Mouse (Mus musculus): ENCODE results near the gene Guk1. TPM values are rescaled to one million over a fixed set of nuclear protein-coding genes. Genes with fewer than 3 reads are reported as not detected.

Guk1 gene
- polyA plus RNA-seq, 1 experiment from 2014 or later = 136 TPM

GRCm38 (mm10) chr11:59210020-59210419 lies 18.0 kb upstream of the Guk1 start:
- H3K9me3 ChIP-seq (ENCODE audit: control insufficient read depth, low read length) = no peaks in the 10 kb centered on the region
- H3K27ac ChIP-seq (replicated peaks in 1 of 2; ENCODE audit: control insufficient read depth in 1 of 2, insufficient read depth in 1 of 2, low read depth in 2 of 2, low read length in 2 of 2) = no peak overlapping the region
- no peak for ATAC-seq (ENCODE audit: insufficient number of reproducible peaks, insufficient read depth, low FRiP score, low read depth)
- no peak overlapping the region for H3K9ac ChIP-seq (ENCODE audit: low read length)
- no peak overlapping the region for H3K4me2 ChIP-seq (ENCODE audit: low read length)
- H3K4me1 ChIP-seq (ENCODE audit: control insufficient read depth in 2 of 2, insufficient read depth in 2 of 2, low read length in 2 of 2) = peaks cover 2 to 29% of the 10 kb centered on the region in 2 experiments; a peak in 3 of 4 replicates
- H3K4me3 ChIP-seq (ENCODE audit: control insufficient read depth in 1 of 2, insufficient read depth in 1 of 2, low read depth in 1 of 2, low read length in 2 of 2) = no peak overlapping the region
- H3K27me3 ChIP-seq (ENCODE audit: control insufficient read depth, insufficient read depth, low read length) = no peaks in the 10 kb centered on the region
- peaks cover 79% of the 10 kb centered on the region for H3K36me3 ChIP-seq (ENCODE audit: control insufficient read depth, insufficient read depth, low read length)
- 71% methylated on average over 4 of the region's 4 CpGs for WGBS

DNA sequence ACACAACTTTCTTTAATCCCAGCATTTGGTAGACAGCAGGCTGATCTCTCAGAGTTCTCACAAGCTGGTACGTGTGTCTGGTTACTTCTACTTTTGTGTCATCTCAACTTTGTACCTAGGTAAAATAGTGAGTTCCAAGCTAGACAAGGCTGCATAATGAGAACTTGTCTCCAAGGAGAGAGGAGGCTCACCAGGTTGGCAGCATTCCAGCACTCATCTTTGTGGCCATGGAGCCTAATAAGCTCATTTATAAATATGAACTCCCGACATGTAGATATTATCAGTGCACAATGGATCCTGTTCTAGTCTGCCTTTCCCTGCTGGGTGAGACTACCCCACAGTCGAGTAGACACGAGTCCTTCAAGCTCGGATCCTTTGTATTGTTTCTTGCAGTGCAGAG lies 17.6 kb upstream of the Guk1 start:
- Histone ChIP-seq H3K4me3 (ENCODE audit: control insufficient read depth in 1 of 2, insufficient read depth in 1 of 2, low read depth in 1 of 2, low read length in 2 of 2) (no peak overlapping the region), H3K36me3 (ENCODE audit: control insufficient read depth, insufficient read depth, low read length) (peaks cover 79% of the 10 kb centered on the region), H3K4me1 (ENCODE audit: control insufficient read depth in 2 of 2, insufficient read depth in 2 of 2, low read length in 2 of 2) (peaks cover 2 to 29% of the 10 kb centered on the region in 2 experiments; a peak in 3 of 4 replicates), H3K9ac (ENCODE audit: low read length) (no peak overlapping the region), H3K4me2 (ENCODE audit: low read length) (peak overlapping the region; percentile 75), H3K9me3 (ENCODE audit: control insufficient read depth, low read length) (no peaks in the 10 kb centered on the region), H3K27ac (replicated peaks in 1 of 2; ENCODE audit: control insufficient read depth in 1 of 2, insufficient read depth in 1 of 2, low read depth in 2 of 2, low read length in 2 of 2) (peak overlapping the region in 1 of 2 experiments; percentile 93; a peak in 1 of 4 replicates), H3K27me3 (ENCODE audit: control insufficient read depth, insufficient read depth, low read length) (no peaks in the 10 kb centered on the region)
- no peak for ATAC-seq (ENCODE audit: insufficient number of reproducible peaks, insufficient read depth, low FRiP score, low read depth)
- 70% methylated on average over 5 of the region's 5 CpGs for WGBS

GRCm38 (mm10) chr11:59209003-59209441 lies 17.0 kb upstream of the Guk1 start:
- H3K27me3 ChIP-seq (ENCODE audit: control insufficient read depth, insufficient read depth, low read length) = no peaks in the 10 kb centered on the region
- peak overlapping the region; percentile 20 to 93; a peak in 2 of 4 replicates for H3K27ac ChIP-seq (replicated peaks in 1 of 2; ENCODE audit: control insufficient read depth in 1 of 2, insufficient read depth in 1 of 2, low read depth in 2 of 2, low read length in 2 of 2)
- H3K9ac ChIP-seq (ENCODE audit: low read length) = peak overlapping the region; percentile 90
- H3K4me2 ChIP-seq (ENCODE audit: low read length) = peak overlapping the region; percentile 75
- H3K36me3 ChIP-seq (ENCODE audit: control insufficient read depth, insufficient read depth, low read length) = peaks cover 79% of the 10 kb centered on the region
- 6% methylated on average over 18 of the region's 18 CpGs for WGBS
- ATAC-seq (ENCODE audit: insufficient number of reproducible peaks, insufficient read depth, low FRiP score, low read depth) = peak; percentile 31
- peaks cover 2 to 25% of the 10 kb centered on the region in 2 experiments; a peak in 3 of 4 replicates for H3K4me1 ChIP-seq (ENCODE audit: control insufficient read depth in 2 of 2, insufficient read depth in 2 of 2, low read length in 2 of 2)
- peak overlapping the region; percentile 75 to 79 for H3K4me3 ChIP-seq (ENCODE audit: control insufficient read depth in 1 of 2, insufficient read depth in 1 of 2, low read depth in 1 of 2, low read length in 2 of 2)
- H3K9me3 ChIP-seq (ENCODE audit: control insufficient read depth, low read length) = no peaks in the 10 kb centered on the region

GRCm38 (mm10) chr11:59208153-59208831 lies 16.3 kb upstream of the Guk1 start, which contains the start of gene 2310033P09Rik:
Gene 2310033P09Rik, plus strand, starts transcription at chr11:59208321.
- under 1% methylated on average over 67 of the region's 67 CpGs for WGBS
- Histone ChIP-seq H3K4me1 (ENCODE audit: control insufficient read depth in 2 of 2, insufficient read depth in 2 of 2, low read length in 2 of 2) (peaks cover 2 to 18% of the 10 kb centered on the region in 2 experiments; a peak in 3 of 4 replicates), H3K9ac (ENCODE audit: low read length) (peak within 1 kb of the TSS; percentile 90), H3K27me3 (ENCODE audit: control insufficient read depth, insufficient read depth, low read length) (no peaks in the 10 kb centered on the region), H3K9me3 (ENCODE audit: control insufficient read depth, low read length) (no peaks in the 10 kb centered on the region), H3K36me3 (ENCODE audit: control insufficient read depth, insufficient read depth, low read length) (peaks cover 76% of the 10 kb centered on the region), H3K4me2 (ENCODE audit: low read length) (peak within 1 kb of the TSS; percentile 75), H3K27ac (replicated peaks in 1 of 2; ENCODE audit: control insufficient read depth in 1 of 2, insufficient read depth in 1 of 2, low read depth in 2 of 2, low read length in 2 of 2) (peak within 1 kb of the TSS; percentile 88 to 93), H3K4me3 (ENCODE audit: control insufficient read depth in 1 of 2, insufficient read depth in 1 of 2, low read depth in 1 of 2, low read length in 2 of 2) (peak within 1 kb of the TSS; percentile 75 to 79)
- ATAC-seq (ENCODE audit: insufficient number of reproducible peaks, insufficient read depth, low FRiP score, low read depth) = peak; percentile 76

GRCm38 (mm10) chr11:59202081-59202995 lies 10.3 kb upstream of the Guk1 start, which contains the start of gene Mrpl55:
Gene Mrpl55, plus strand, starts transcription at chr11:59202486.
- Histone ChIP-seq H3K36me3 (ENCODE audit: control insufficient read depth, insufficient read depth, low read length) (peaks cover 46% of the 10 kb centered on the region), H3K4me3 (ENCODE audit: control insufficient read depth in 1 of 2, insufficient read depth in 1 of 2, low read depth in 1 of 2, low read length in 2 of 2) (peak within 1 kb of the TSS; percentile 83 to 86), H3K4me1 (ENCODE audit: control insufficient read depth in 2 of 2, insufficient read depth in 2 of 2, low read length in 2 of 2) (peaks cover 6 to 12% of the 10 kb centered on the region in 2 experiments), H3K4me2 (ENCODE audit: low read length) (peak within 1 kb of the TSS; percentile 95), H3K27me3 (ENCODE audit: control insufficient read depth, insufficient read depth, low read length) (no peaks in the 10 kb centered on the region), H3K9me3 (ENCODE audit: control insufficient read depth, low read length) (no peaks in the 10 kb centered on the region), H3K27ac (replicated peaks in 1 of 2; ENCODE audit: control insufficient read depth in 1 of 2, insufficient read depth in 1 of 2, low read depth in 2 of 2, low read length in 2 of 2) (peak within 1 kb of the TSS; percentile 74 to 91), H3K9ac (ENCODE audit: low read length) (peak within 1 kb of the TSS; percentile 87)
- WGBS = under 1% methylated on average over 63 of the region's 63 CpGs
- ATAC-seq (ENCODE audit: insufficient number of reproducible peaks, insufficient read depth, low FRiP score, low read depth) = peak; percentile 83

GRCm38 (mm10) chr11:59201216-59202002 lies 9.4 kb upstream of the Guk1 start:
- no peaks in the 10 kb centered on the region for H3K27me3 ChIP-seq (ENCODE audit: control insufficient read depth, insufficient read depth, low read length)
- peaks cover 37% of the 10 kb centered on the region for H3K36me3 ChIP-seq (ENCODE audit: control insufficient read depth, insufficient read depth, low read length)
- peak overlapping the region; percentile 87 for H3K9ac ChIP-seq (ENCODE audit: low read length)
- H3K27ac ChIP-seq (replicated peaks in 1 of 2; ENCODE audit: control insufficient read depth in 1 of 2, insufficient read depth in 1 of 2, low read depth in 2 of 2, low read length in 2 of 2) = peak overlapping the region; percentile 74 to 91
- 25% methylated on average over 16 of the region's 16 CpGs for WGBS
- peak overlapping the region; percentile 83 to 86 for H3K4me3 ChIP-seq (ENCODE audit: control insufficient read depth in 1 of 2, insufficient read depth in 1 of 2, low read depth in 1 of 2, low read length in 2 of 2)
- peak; percentile 11; the same call in 1 of the 2 replicates for ATAC-seq (ENCODE audit: insufficient number of reproducible peaks, insufficient read depth, low FRiP score, low read depth)
- H3K4me1 ChIP-seq (ENCODE audit: control insufficient read depth in 2 of 2, insufficient read depth in 2 of 2, low read length in 2 of 2) = peaks cover 6 to 12% of the 10 kb centered on the region in 2 experiments
- H3K4me2 ChIP-seq (ENCODE audit: low read length) = peak overlapping the region; percentile 95
- no peaks in the 10 kb centered on the region for H3K9me3 ChIP-seq (ENCODE audit: control insufficient read depth, low read length)

- H3K9me3 ChIP-seq (ENCODE audit: control insufficient read depth, low read length) = no peaks in the 10 kb centered on the region
- H3K36me3 ChIP-seq (ENCODE audit: control insufficient read depth, insufficient read depth, low read length) = peaks cover 9% of the 10 kb centered on the region; the same call in 1 of the 2 replicates
- ATAC-seq (ENCODE audit: insufficient number of reproducible peaks, insufficient read depth, low FRiP score, low read depth) = no peak
These were observed 4.2 kb upstream of the Guk1 start for GRCm38 (mm10) chr11:59196230-59196629.

More at GRCm38 (mm10) chr11:59196230-59196629, 4.2 kb upstream of the Guk1 start:
- Histone ChIP-seq H3K27ac (replicated peaks in 1 of 2; ENCODE audit: control insufficient read depth in 1 of 2, insufficient read depth in 1 of 2, low read depth in 2 of 2, low read length in 2 of 2) (no peak overlapping the region), H3K9ac (ENCODE audit: low read length) (no peak overlapping the region), H3K27me3 (ENCODE audit: control insufficient read depth, insufficient read depth, low read length) (no peaks in the 10 kb centered on the region), H3K4me1 (ENCODE audit: control insufficient read depth in 2 of 2, insufficient read depth in 2 of 2, low read length in 2 of 2) (peaks cover 2 to 3% of the 10 kb centered on the region in 2 experiments), H3K4me3 (ENCODE audit: control insufficient read depth in 1 of 2, insufficient read depth in 1 of 2, low read depth in 1 of 2, low read length in 2 of 2) (no peak overlapping the region), H3K4me2 (ENCODE audit: low read length) (no peak overlapping the region)

Data from heart, embryonic 14.5 days (tissue).